Mouse (Mus musculus) kidney, postnatal 25 days (tissue): ENCODE measurements at regions not wholly inside any gene's neighbourhood (a gene's known extent, or its start where the extent isn't known, plus 50 kb on each side); places are given as distances from the start of the nearest gene placed in this dataset.

Experiments used
- DNase-seq, 2 experiments: peaks; one replicate each; pipeline ENCODE4 v3.0.0; 2021; ENCODE audit warnings: mixed read lengths in 2 of 2

- peak in 1 of 2 experiments; percentile 2 for DNase-seq
Observed at GRCm38 (mm10) chr4:99503221-99503744, 152.8 kb upstream of the Foxd3 start.

GRCm38 (mm10) chr4:99511993-99512392, 144.1 kb upstream of the Foxd3 start:
- DNase-seq = no peak

- no peak for DNase-seq
Observed at GRCm38 (mm10) chr4:99516883-99517282, 139.2 kb upstream of the Foxd3 start.

- DNase-seq = no peak
Observed at GRCm38 (mm10) chr4:99527441-99527840, 128.7 kb upstream of the Foxd3 start.

GRCm38 (mm10) chr4:99544014-99544413, 112.1 kb upstream of the Foxd3 start:
- DNase-seq = no peak

GRCm38 (mm10) chr4:99545742-99546141, 110.4 kb upstream of the Foxd3 start:
- DNase-seq = no peak

- DNase-seq = no peak
Observed at GRCm38 (mm10) chr4:99557963-99558362, 98.1 kb upstream of the Foxd3 start.

- no peak for DNase-seq
Observed at GRCm38 (mm10) chr4:99560604-99561003, 95.5 kb upstream of the Foxd3 start.

GRCm38 (mm10) chr4:99561506-99561937, 94.6 kb upstream of the Foxd3 start:
- peak in 1 of 2 experiments; percentile 12 for DNase-seq

- no peak for DNase-seq
Observed at GRCm38 (mm10) chr4:99565401-99565800, 90.7 kb upstream of the Foxd3 start.

GRCm38 (mm10) chr4:99572841-99573642, 83.1 kb upstream of the Foxd3 start:
- no peak for DNase-seq

- no peak for DNase-seq
Observed at GRCm38 (mm10) chr4:99574021-99574531, 82.0 kb upstream of the Foxd3 start.

- no peak for DNase-seq
Observed at GRCm38 (mm10) chr4:99574984-99575383, 81.1 kb upstream of the Foxd3 start.

GRCm38 (mm10) chr4:99597781-99598180, 58.3 kb upstream of the Foxd3 start:
- DNase-seq = no peak

GRCm38 (mm10) chr4:99600741-99601140, 55.4 kb upstream of the Foxd3 start:
- DNase-seq = no peak

GRCm38 (mm10) chr4:99601463-99601862, 54.6 kb upstream of the Foxd3 start:
- no peak for DNase-seq
